Mouse (Mus musculus) neural tube, embryonic 14.5 days (tissue): Measurements from ENCODE around the gene Atoh8. TPM values are rescaled to one million over a fixed set of nuclear protein-coding genes. Genes with fewer than 3 reads are reported as not detected.

Experiments used
- ATAC-seq: fragments of 200-750 bp; cut with Nextera tagmentation; 2 replicates; pipeline ENCODE4 v1.8.0; 2017; ENCODE audit warnings: low read depth, mild to moderate bottlenecking, moderate TSS enrichment, moderate library complexity
- H3K27ac ChIP-seq: fragments of 300-500 bp; sonication (generic); 2 replicates; pipeline ENCODE4 v1.5.1; 2014; ENCODE audit warnings: low read depth, mild to moderate bottlenecking, control low read depth, low read length, moderate library complexity, mixed read lengths
- H3K27me3 ChIP-seq: fragments of 300-500 bp; sonication (generic); 2 replicates; pipeline ENCODE4 v1.6.1; 2014; ENCODE audit warnings: low read length; ENCODE audit not compliant: control insufficient read depth, insufficient read depth
- H3K36me3 ChIP-seq: fragments of 300-500 bp; sonication (generic); 2 replicates; pipeline ENCODE4 v1.6.1; 2014; ENCODE audit warnings: low read length, mixed read lengths; ENCODE audit not compliant: control insufficient read depth, insufficient read depth
- H3K4me1 ChIP-seq: fragments of 300-500 bp; sonication (generic); 2 replicates; pipeline ENCODE4 v1.6.1; 2014; ENCODE audit warnings: low read length; ENCODE audit not compliant: control insufficient read depth, insufficient read depth
- H3K4me2 ChIP-seq: fragments of 300-500 bp; sonication (generic); 2 replicates; pipeline ENCODE4 v1.6.1; 2014; ENCODE audit warnings: mild to moderate bottlenecking, low read depth, low read length, control low read depth
- H3K4me3 ChIP-seq: fragments of 300-500 bp; sonication (generic); 2 replicates; pipeline ENCODE4 v1.5.1; 2014; ENCODE audit warnings: low read depth, low read length, control low read depth, mixed read lengths
- H3K9ac ChIP-seq: fragments of 300-500 bp; sonication (generic); replicated peaks from 2 replicates; pipeline ENCODE4 v1.6.1; 2014; ENCODE audit warnings: low read depth, mild to moderate bottlenecking, control low read depth, low read length, mixed read lengths
- H3K9me3 ChIP-seq: fragments of 300-500 bp; sonication (generic); 2 replicates; pipeline ENCODE4 v1.6.1; 2016; ENCODE audit warnings: low read length; ENCODE audit not compliant: control insufficient read depth
- WGBS: fragments of 180-500 bp; shearing (Covaris S2); extraction: QIAGEN DNeasy Blood & Tissue Kit; methylation state at CpG from one replicate; pipeline ENCODE4 v1.1.7; 2014; 5-methylcytosine and 5-hydroxymethylcytosine counted together
- polyA plus RNA-seq: library from polyadenylated mRNA; unstranded; fragments of >200 nt; fragmentation: Nextera tagmentation; extraction: Ambion mirVana; gene quantifications from 2 replicates; pipeline ENCODE4 v1.2.1, GENCODE M21; 2014

Gene Atoh8
- polyA plus RNA-seq, 1 experiment from 2014 or later = 1.1 TPM

GRCm38 (mm10) chr6:72273153-72273552 is 37.8 kb upstream of the Atoh8 start:
- Histone ChIP-seq H3K9ac (no peak overlapping the region), H3K4me3 (no peak overlapping the region), H3K36me3 (no peaks in the 10 kb centered on the region), H3K4me2 (no peak overlapping the region), H3K9me3 (no peaks in the 10 kb centered on the region), H3K27ac (no peak overlapping the region), H3K4me1 (no peaks in the 10 kb centered on the region), H3K27me3 (no peaks in the 10 kb centered on the region)
- no peak for ATAC-seq
- WGBS = 80% methylated on average over 6 of the region's 6 CpGs

GRCm38 (mm10) chr6:72272161-72272696 is 36.9 kb upstream of the Atoh8 start:
- no peak for ATAC-seq
- WGBS = 90% methylated on average over 10 of the region's 10 CpGs
- no peaks in the 10 kb centered on the region for H3K36me3 ChIP-seq
- no peak overlapping the region for H3K27ac ChIP-seq
- H3K4me3 ChIP-seq = no peak overlapping the region
- no peaks in the 10 kb centered on the region for H3K9me3 ChIP-seq
- H3K27me3 ChIP-seq = no peaks in the 10 kb centered on the region
- H3K4me2 ChIP-seq = no peak overlapping the region
- H3K9ac ChIP-seq = no peak overlapping the region
- H3K4me1 ChIP-seq = no peaks in the 10 kb centered on the region

GRCm38 (mm10) chr6:72270952-72271519 is 35.7 kb upstream of the Atoh8 start:
- H3K9me3 ChIP-seq = no peaks in the 10 kb centered on the region
- no peaks in the 10 kb centered on the region for H3K27me3 ChIP-seq
- H3K4me3 ChIP-seq = no peak overlapping the region
- no peaks in the 10 kb centered on the region for H3K4me1 ChIP-seq
- no peak for ATAC-seq
- no peak overlapping the region for H3K9ac ChIP-seq
- 84% methylated on average over 11 of the region's 11 CpGs for whole genome bisulfite sequencing
- no peaks in the 10 kb centered on the region for H3K36me3 ChIP-seq
- H3K27ac ChIP-seq = no peak overlapping the region
- no peak overlapping the region for H3K4me2 ChIP-seq

- no peaks in the 10 kb centered on the region for H3K9me3 ChIP-seq
- no peak overlapping the region for H3K4me3 ChIP-seq
- ATAC-seq = no peak
- no peaks in the 10 kb centered on the region for H3K4me1 ChIP-seq
- no peak overlapping the region for H3K27ac ChIP-seq
- WGBS = 58% methylated on average over 5 of the region's 5 CpGs
- H3K36me3 ChIP-seq = no peaks in the 10 kb centered on the region
- no peak overlapping the region for H3K4me2 ChIP-seq
- no peaks in the 10 kb centered on the region for H3K27me3 ChIP-seq
- H3K9ac ChIP-seq = no peak overlapping the region
Observed at GRCm38 (mm10) chr6:72270258-72270657, 34.9 kb upstream of the Atoh8 start.

- no peak overlapping the region for H3K4me3 ChIP-seq
- H3K27me3 ChIP-seq = no peaks in the 10 kb centered on the region
- no peak overlapping the region for H3K4me2 ChIP-seq
- ATAC-seq = no peak
- H3K9me3 ChIP-seq = no peaks in the 10 kb centered on the region
- no peak overlapping the region for H3K9ac ChIP-seq
- no peaks in the 10 kb centered on the region for H3K4me1 ChIP-seq
- whole genome bisulfite sequencing = 69% methylated on average over 9 of the region's 9 CpGs
- no peak overlapping the region for H3K27ac ChIP-seq
- no peaks in the 10 kb centered on the region for H3K36me3 ChIP-seq
Observed at GRCm38 (mm10) chr6:72268149-72268847, 32.9 kb upstream of the Atoh8 start.

- Histone ChIP-seq H3K4me3 (no peak overlapping the region), H3K4me2 (no peak overlapping the region), H3K9me3 (no peaks in the 10 kb centered on the region), H3K4me1 (no peaks in the 10 kb centered on the region), H3K27me3 (no peaks in the 10 kb centered on the region), H3K36me3 (no peaks in the 10 kb centered on the region), H3K9ac (no peak overlapping the region), H3K27ac (no peak overlapping the region)
- ATAC-seq = no peak
- WGBS = 84% methylated on average over 6 of the region's 6 CpGs
Observed at GRCm38 (mm10) chr6:72265664-72266063, 30.3 kb upstream of the Atoh8 start.

- Histone ChIP-seq H3K27ac (no peak overlapping the region), H3K4me2 (no peak overlapping the region), H3K36me3 (no peaks in the 10 kb centered on the region), H3K9ac (no peak overlapping the region), H3K4me3 (no peak overlapping the region), H3K9me3 (no peaks in the 10 kb centered on the region), H3K4me1 (no peaks in the 10 kb centered on the region), H3K27me3 (no peaks in the 10 kb centered on the region)
- no peak for ATAC-seq
- 65% methylated on average over 5 of the region's 5 CpGs for WGBS
Observed at GRCm38 (mm10) chr6:72263679-72264265, 28.4 kb upstream of the Atoh8 start.

- Histone ChIP-seq H3K9ac (no peak overlapping the region), H3K9me3 (no peaks in the 10 kb centered on the region), H3K4me3 (no peak overlapping the region), H3K4me2 (no peak overlapping the region), H3K27ac (no peak overlapping the region), H3K4me1 (no peaks in the 10 kb centered on the region), H3K27me3 (no peaks in the 10 kb centered on the region), H3K36me3 (no peaks in the 10 kb centered on the region)
- WGBS = 78% methylated on average over 12 of the region's 12 CpGs
- peak; percentile 10; the same call in 1 of the 2 replicates for ATAC-seq
Observed at GRCm38 (mm10) chr6:72261683-72262320, 26.4 kb upstream of the Atoh8 start.
